Mouse (Mus musculus): ENCODE results near the gene Nelfb.

GRCm38 (mm10) chr2:25170326-25171100, 40.8 kb downstream of the Nelfb start:
- no peak for TF ChIP-seq CTCF (IDR thresholded peaks at IDR 0.05; ENCODE audit: borderline replicate concordance, extremely low read depth, insufficient read depth, insufficient read length)
- TF ChIP-seq POLR2A (IDR thresholded peaks at IDR 0.05; ENCODE audit: borderline replicate concordance, extremely low read depth, insufficient read depth, insufficient read length, poor library complexity, severe bottlenecking), result no peak
